Mouse (Mus musculus) heart, postnatal 36 days (tissue): ENCODE results near the gene Ccl21b. TPM values are rescaled to one million over a fixed set of nuclear protein-coding genes. Genes with fewer than 3 reads are reported as not detected.
"Not testable (repeated sequence)": the region's sequence is repeated elsewhere in the genome, so short reads cannot be mapped to it uniquely, and the experiment has no call there.

Experiments used
- DNase-seq, 2 experiments: peaks; one replicate each; pipeline ENCODE4 v3.0.0; 2021 to 2022
- intact Hi-C: fragments of 180-260 bp; cut with DNase I; formaldehyde crosslinking; loops from one replicate; pipeline ENCODE4 v1.15.1; 2025
- total RNA-seq, 2 experiments: library from RNA; stranded (reverse); gene quantifications; 2 replicates each; pipeline ENCODE4 v1.2.3; 2021

The Ccl21b gene
- not detected for total RNA-seq

DNA sequence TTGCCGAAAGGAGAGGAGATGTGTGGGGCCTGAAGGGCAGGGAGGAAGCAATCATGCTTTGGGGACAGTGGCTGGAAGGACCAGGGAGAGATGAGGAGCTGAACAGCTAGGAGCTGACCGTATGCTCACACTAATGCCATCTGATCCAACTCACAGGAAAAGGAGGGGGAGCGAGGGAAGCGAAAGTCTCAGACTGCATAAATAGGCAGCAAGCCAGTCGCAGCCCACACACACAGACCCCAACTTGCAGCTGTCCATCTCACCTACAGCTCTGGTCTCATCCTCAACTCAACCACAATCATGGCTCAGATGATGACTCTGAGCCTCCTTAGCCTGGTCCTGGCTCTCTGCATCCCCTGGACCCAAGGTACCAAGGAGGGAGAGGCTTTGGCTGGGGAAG, at the start of gene Ccl21b:
Gene Ccl21b, plus strand, starts transcription at position 301 of the 400 bp plus-strand sequence.
- DNase-seq, intact Hi-C loops: not testable (repeated sequence)

DNA sequence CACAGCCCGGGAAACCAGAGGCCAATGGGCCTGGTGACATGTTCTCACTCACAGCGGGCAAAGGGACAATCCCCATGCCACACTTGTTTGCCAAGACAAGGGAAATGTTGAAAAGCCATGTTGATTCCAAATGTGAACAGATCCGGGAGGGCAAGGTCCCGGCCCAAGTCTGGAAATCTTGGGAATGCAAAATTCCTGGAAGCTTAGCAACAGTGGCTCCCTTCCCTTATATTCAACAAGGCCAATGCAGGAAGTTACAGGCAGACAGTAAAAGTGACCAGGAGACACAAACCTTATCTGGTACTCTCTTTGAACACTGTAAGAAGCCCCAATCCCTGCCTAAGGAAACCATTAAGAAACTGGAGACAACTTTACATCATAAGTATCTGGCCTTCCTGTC, 15.2 kb upstream of the Ccl21b start, which contains the start of gene Gm10600:
Gene Gm10600, plus strand, starts transcription at position 301 of the 400 bp plus-strand sequence.
- DNase-seq, intact Hi-C loops: not testable (repeated sequence)

DNA sequence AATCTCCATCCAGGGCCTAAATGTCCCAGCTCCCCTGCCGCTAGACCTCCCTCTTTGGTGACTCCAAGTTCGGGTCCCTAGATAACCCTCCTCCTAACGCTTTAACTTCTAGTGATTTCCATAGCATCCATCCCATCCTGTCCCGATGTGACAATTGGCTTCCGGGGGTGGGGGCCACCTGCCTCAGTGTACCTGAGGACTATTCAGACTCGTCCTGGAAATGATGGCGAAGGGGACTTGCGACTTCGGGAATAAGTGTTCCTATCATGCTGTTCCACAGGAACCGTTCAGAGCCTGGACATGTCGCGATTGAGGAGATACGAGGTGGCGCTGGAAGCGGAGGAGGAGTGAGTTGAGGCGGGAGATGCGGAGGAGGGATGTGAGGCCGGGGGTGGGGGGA, 38.4 kb downstream of the Ccl21b start, which contains the start of gene Gm21953:
Gene Gm21953, plus strand, starts transcription at position 301 of the 400 bp plus-strand sequence.
- DNase-seq, intact Hi-C loops: not testable (repeated sequence)

Other genes with a start within 250 kb of the Ccl21b start
- not detected for gene Gm21093, start 221.0 kb upstream of the Ccl21b start, total RNA-seq
- not detected for gene Gm3893, start 164.6 kb upstream of the Ccl21b start, total RNA-seq
- 10 to 100 TPM; 25.6 to 29.2 TPM for gene Gm13304, start 140.9 kb upstream of the Ccl21b start, total RNA-seq
- gene Gm13306, start 102.3 kb upstream of the Ccl21b start, total RNA-seq: not detected
- gene Gm13305, start 87.2 kb upstream of the Ccl21b start, total RNA-seq: not detected
- under 1 TPM in 1 of 2 experiments, not detected in 1; 0.36 TPM for gene Gm10600, start 15.1 kb upstream of the Ccl21b start, total RNA-seq
- gene Gm21953, start 38.5 kb downstream of the Ccl21b start, total RNA-seq: not detected
- gene Fam205a3, start 62.6 kb downstream of the Ccl21b start, total RNA-seq: not detected
- gene Gm21586, start 183.6 kb downstream of the Ccl21b start, total RNA-seq: not detected
- gene Gm2163, start 211.0 kb downstream of the Ccl21b start, total RNA-seq: not detected